Mouse (Mus musculus): Measurements from ENCODE around the gene Armh2.
A peak's percentile ranks its signal among the peaks of the same experiment; 100 is the strongest.
"Not testable (repeated sequence)": the region's sequence is repeated elsewhere in the genome, so short reads cannot be mapped to it uniquely, and the experiment has no call there.

Gene Armh2

DNA sequence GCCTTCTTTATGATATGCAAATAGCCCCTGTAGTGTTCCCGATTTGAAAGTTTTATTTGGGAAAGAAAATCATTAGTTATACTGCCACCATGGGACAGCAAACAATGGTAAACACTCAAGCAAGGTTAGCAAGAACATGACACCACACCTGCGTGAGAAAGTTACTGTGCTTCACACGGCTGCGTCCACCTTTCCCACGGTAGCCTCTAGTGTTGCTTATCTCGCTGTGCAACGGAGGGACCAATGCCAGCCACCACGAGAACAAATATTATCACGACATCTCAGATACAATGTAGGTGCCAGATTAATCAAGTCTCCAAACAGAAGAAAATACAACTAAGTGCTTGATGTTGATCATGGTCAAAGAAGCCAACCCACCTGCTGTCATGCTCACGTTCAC is 18.4 kb downstream of the Armh2 start:
- no peak for DNase-seq

DNA sequence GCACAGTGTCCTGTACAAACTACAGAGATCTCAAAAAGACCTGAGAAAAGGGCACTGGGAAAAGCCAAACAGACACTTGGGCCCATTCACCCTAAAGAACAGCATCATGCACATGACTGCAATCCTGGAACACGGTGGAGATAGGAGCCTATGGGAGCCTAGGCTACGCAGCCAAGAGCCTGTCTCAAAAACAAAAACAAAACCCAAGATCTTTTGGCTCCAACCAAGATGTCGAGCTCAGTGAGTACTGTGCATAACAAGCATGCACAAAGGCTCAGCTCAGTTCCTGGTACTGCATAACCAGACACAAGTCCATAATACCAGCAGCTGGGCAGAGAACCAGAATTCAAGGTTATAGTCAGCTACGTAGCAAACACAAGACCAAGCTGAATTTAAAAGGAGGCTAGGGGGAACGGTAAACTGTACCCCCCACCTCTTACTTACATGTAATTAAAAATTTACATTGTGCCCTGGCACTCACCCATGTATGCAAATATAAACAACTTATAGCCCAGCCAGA is 19.4 kb downstream of the Armh2 start:
- no peak for DNase-seq

GRCm38 (mm10) chr13:24761083-24761402 is 20.0 kb downstream of the Armh2 start:
- DNase-seq, result no peak

- peak; percentile 95 for DNase-seq
These were observed 20.6 kb downstream of the Armh2 start, which contains the start of gene Gmnn for GRCm38 (mm10) chr13:24761403-24762227. Gene Gmnn (minus strand): TSS chr13:24761923.

GRCm38 (mm10) chr13:24762254-24762653 is 21.2 kb downstream of the Armh2 start:
- no peak for DNase-seq

DNA sequence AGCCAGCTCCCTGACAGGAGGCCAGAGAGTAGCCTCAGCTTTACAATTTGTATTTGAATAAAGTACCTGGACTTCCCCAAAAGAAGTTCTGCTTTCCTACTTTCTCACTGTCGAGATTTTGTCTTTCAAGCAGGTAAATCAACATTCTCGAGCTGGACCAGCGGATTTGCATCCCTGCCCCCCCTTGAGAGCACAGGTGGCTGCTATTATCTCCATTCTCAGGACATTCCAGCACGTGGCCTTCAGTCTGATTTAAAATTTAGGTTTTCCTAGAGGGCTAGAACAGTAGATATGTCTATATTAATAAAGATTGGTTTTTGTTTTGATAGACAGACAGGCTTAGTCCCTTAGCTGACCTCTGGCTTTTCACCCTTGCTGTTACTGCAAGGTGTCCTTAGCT is 26.8 kb downstream of the Armh2 start:
- DNase-seq, result not testable (repeated sequence)

DNA sequence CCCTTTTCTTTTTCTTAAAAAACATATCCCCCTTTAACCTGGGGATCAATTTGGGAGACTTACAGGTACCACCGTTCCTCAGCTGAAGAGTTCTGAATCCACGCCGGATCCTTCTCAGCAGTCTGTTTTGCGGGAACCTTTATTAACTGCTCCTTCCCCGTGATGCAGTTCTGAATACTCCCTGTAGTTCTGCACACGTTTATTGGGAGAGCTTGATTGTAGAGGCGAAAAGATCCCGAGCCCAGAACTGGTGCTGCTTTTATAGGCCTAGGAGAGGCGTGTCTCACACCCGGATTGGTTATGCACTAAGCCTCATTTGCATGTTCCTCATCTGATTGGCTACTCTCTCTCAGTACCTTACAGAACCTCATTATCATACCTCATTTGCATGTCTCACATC is 30.4 kb downstream of the Armh2 start:
- DNase-seq, result not testable (repeated sequence)

DNA sequence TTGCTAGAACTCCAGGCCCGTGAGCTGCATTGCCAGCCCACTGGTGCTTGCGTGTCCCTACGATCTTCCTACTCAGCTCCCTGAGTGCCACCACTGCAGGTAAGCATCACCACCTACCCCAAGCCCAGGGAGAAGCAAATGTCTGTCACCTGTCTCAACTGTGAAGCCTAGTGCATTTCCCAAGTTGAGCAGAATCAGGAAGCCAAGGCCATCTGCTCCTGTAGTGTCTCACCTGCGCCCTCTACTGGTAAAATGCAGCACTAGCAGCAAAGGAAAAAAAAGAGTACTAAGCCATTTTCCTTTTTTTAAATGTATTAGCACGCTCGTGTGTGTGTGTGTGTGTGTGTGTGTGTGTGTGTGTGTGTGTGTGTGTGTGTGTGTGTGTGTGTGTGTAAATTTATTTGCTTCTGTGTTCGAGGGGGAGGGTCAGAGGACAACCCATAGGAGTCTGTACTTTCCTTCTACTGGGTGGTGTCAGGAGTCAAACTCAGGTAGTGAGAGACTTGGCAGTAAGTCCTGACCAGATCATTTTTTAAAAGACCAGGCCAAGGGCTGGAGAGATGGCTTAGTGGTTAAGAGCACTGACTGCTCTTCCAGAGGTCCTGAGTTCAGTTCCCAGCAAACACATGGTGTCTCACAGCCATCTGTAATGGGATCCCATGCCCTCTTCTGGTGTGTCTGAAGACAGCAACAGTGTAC is 35.3 kb downstream of the Armh2 start:
- DNase-seq, result peak; percentile 73

DNA sequence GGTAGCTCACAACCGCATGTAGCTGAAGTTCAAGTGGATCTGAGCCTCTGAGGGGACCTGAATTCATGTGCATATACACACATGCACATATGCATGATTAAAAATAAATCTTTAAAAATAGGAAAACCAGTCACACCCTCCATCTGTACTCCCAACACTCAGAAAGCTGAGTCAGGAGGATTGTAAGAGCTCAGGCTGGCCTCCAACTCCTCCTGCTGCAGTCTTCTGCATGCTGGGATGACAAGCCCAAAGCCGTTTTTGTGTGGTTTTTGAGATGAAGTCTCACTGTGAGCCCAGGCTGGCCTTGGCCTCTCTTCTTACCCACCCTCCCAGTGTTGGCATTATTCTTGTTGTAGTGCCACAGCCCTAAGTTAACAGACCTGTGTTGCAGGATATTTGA is 37.0 kb downstream of the Armh2 start:
- DNase-seq, result no peak

DNA sequence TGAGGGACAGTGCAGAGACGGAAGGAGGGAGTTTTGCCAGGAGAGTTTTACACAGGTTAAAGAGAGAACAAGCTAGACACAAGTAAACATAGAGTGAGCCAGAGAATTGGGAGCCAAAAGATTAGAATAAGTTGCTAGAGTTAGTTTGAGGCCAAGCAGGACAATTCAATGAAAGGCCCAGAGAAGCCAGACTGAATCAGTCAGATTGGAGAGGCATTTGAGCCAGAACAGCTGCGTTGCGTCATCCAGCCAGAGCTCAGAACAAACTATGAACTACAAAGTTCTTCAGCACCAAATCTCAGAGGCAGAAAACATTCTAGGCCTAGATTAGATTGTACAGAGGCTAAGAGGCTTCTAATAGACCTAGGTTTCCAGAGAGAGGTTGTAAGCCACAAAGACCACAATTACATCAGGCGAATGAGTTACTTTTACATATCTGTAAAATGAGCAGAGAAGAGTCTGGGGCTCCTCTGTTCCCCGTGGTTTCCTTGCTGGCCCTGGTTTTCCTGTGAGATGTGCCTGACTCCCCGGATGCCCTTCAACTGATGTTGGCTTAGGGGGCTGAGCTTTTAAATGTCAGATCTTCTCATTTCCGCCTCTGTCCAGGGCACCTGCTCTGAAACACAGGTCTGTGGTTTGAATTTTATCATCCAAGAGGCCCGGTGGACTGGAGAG is 37.8 kb downstream of the Armh2 start:
- peak; percentile 33 for DNase-seq

DNA sequence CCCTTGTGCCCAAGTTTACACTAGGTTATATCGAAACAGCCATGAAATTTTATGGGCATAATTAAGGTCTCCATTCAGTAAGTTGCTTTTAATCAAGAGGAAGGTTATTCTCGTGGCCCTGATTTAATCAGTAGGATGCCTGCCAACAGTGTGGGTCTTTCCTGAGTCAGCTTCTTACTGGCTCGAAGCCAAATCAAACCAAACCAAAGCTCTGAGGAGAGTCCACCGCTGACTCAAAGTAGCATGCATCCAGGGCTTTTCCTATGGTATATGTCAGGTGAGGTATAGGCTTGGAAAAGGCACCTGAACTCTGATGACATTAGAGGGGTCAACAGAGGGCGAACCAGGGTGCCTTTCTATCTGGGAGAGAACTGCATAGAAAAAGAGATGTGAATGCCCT is 40.9 kb downstream of the Armh2 start:
- no peak for DNase-seq

- peak; percentile 72 for DNase-seq
These were observed 45.0 kb downstream of the Armh2 start for GRCm38 (mm10) chr13:24786014-24786490.

DNA sequence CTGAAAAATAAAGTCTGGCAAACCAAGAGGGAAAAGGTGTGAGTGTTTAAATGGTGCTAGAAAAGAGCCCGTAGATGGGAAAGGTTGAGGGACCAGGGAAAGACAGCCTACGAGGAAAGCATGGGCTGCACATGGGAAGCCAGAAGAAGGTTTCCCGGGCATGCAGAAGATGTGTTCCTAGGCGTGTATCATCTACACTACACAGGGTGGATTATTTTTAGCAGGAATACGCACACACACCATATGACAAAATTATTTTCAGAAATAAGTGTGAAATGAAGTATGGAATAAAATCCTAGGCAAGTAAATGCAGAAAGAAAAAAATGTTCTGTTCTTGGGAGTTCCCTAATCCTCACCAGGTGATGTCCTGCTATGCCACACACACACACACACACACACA is 46.4 kb downstream of the Armh2 start:
- no peak for DNase-seq

DNA sequence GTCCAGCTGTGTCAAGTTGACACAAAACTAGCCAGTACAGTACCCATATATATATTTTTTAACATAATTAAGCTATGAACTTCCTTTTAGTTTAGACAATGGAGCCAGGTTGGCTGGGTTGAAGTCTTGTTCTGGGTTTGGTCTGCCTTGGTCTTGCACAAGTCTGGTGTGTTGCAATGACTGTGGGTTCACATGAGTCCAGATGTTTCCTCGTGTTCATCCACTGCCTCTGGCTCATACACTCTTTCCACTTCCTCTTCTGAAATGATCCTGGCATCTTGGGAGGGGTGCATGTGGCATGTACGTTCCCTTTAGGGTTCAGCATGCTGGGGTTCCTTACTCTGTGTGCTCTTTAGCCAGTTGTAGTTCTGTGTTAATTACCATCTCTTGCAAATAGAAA is 50.3 kb downstream of the Armh2 start:
- no peak for DNase-seq

DNA sequence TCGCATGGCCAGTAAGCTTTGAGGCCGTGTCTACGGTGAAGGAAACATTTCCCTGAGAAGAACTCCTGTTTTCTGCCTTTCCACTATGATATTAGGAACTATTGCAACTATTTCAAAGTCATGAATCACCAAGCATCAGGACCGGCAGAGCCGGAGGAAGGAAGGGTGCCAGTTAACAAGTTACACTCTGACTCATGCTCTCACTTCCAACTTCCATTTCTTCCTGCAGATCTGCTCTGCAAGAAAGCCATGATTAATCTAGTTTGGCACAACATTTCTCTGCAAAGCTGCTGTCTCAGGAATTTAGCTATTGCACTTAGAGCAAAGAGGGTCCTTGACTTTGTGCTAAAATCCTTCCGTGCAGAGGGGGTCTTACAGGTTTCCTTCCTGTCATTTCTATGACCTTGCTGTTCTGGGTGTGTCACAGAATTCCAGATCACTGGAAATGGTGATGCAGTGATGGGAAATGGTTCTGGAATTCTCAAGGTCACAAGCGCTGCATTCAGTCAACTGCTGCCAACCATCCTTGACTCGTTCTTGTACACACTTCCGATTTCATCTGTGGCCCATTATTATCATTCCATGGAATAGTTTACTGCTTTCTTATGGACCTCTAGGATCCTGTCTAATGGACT is 51.5 kb downstream of the Armh2 start:
- no peak for DNase-seq

Measured in thymus, postnatal 14 days (tissue).